Mouse (Mus musculus): ENCODE data around the gene Foxo1.

GRCm38 (mm10) chr3:52275037-52275555, 7.0 kb downstream of the Foxo1 start:
- TF ChIP-seq CTCF (IDR thresholded peaks at IDR 0.05; ENCODE audit: borderline replicate concordance, insufficient read depth, low read length) (no peak), POLR2A (IDR thresholded peaks at IDR 0.05; ENCODE audit: low read depth, low read length) (no peak)

All from embryonic fibroblast, embryonic 13.5 days (primary cell).